Comparison of ENCODE assay signal across 28 mouse cellular contexts in genomic region chr4:76735831-76736230, GRCm38 (mm10).
"Had no signal": no experiment of that assay in that cellular context is flagged by ENCODE, and none has a peak within 500 bp of the region (broad histone marks: within the 10 kb centered on the region; RNA-seq: fewer than 3 reads in every experiment).

No protein-coding gene starts in this region.

- H3K4me2 ChIP-seq: embryonic facial prominence, embryonic 12.5 days; embryonic facial prominence, embryonic 13.5 days; embryonic facial prominence, embryonic 15.5 days; forebrain, embryonic 12.5 days; forebrain, embryonic 13.5 days; forebrain, embryonic 15.5 days had no signal

- H3K27me3 ChIP-seq: embryonic facial prominence, embryonic 12.5 days; embryonic facial prominence, embryonic 13.5 days; embryonic facial prominence, embryonic 15.5 days; forebrain, embryonic 12.5 days; forebrain, embryonic 13.5 days; forebrain, embryonic 15.5 days had no signal

- ATAC-seq: forebrain, embryonic 13.5 days; forebrain, embryonic 14.5 days; forebrain, embryonic 15.5 days; forebrain, embryonic 16.5 days; forebrain, postnatal 0 days had no signal

- H3K4me3 ChIP-seq: embryonic facial prominence, embryonic 10.5 days; embryonic facial prominence, embryonic 12.5 days; embryonic facial prominence, embryonic 13.5 days; embryonic facial prominence, embryonic 15.5 days; erythroblast, embryonic 14.5 days; forebrain, embryonic 10.5 days; forebrain, embryonic 12.5 days; forebrain, embryonic 13.5 days; forebrain, embryonic 15.5 days; gastrocnemius, adult 2 months had no signal

- H3K9ac ChIP-seq: embryonic facial prominence, embryonic 12.5 days; embryonic facial prominence, embryonic 13.5 days; embryonic facial prominence, embryonic 15.5 days; forebrain, embryonic 12.5 days; forebrain, embryonic 13.5 days; forebrain, embryonic 15.5 days; forebrain, postnatal 0 days had no signal

- H3K27ac ChIP-seq: embryonic facial prominence, embryonic 10.5 days; embryonic facial prominence, embryonic 12.5 days; embryonic facial prominence, embryonic 13.5 days; embryonic facial prominence, embryonic 15.5 days; forebrain, embryonic 10.5 days; forebrain, embryonic 12.5 days; forebrain, embryonic 13.5 days; forebrain, embryonic 15.5 days; gastrocnemius, adult 2 months had no signal

- DNase-seq: cerebellum, adult 2 months; cerebellum, adult 8-10 months; cerebellum, adult 9-10 months; cerebellum, adult 9-11 months; cerebellum, postnatal 10 days; cerebellum, postnatal 14 days; cerebellum, postnatal 25 days; cerebellum, postnatal 36 days; embryo, embryonic 11 days; forebrain, postnatal 0 days; gastrocnemius, adult 2 months; gastrocnemius, postnatal 10 days; gastrocnemius, postnatal 14 days; gastrocnemius, postnatal 25 days; gastrocnemius, postnatal 36 days; heart, adult 11 months; heart, adult 18-20 months had no signal

- H3K9me3 ChIP-seq: embryonic facial prominence, embryonic 10.5 days; embryonic facial prominence, embryonic 12.5 days; embryonic facial prominence, embryonic 13.5 days; embryonic facial prominence, embryonic 15.5 days; forebrain, embryonic 10.5 days; forebrain, embryonic 12.5 days; forebrain, embryonic 13.5 days; forebrain, embryonic 15.5 days had no signal

- H3K36me3 ChIP-seq: embryonic facial prominence, embryonic 10.5 days; embryonic facial prominence, embryonic 12.5 days; embryonic facial prominence, embryonic 13.5 days; embryonic facial prominence, embryonic 15.5 days; forebrain, embryonic 10.5 days; forebrain, embryonic 12.5 days; forebrain, embryonic 15.5 days had no signal

- H3K4me1 ChIP-seq: embryonic facial prominence, embryonic 10.5 days; embryonic facial prominence, embryonic 12.5 days; embryonic facial prominence, embryonic 13.5 days; embryonic facial prominence, embryonic 15.5 days; forebrain, embryonic 10.5 days; forebrain, embryonic 12.5 days; forebrain, embryonic 13.5 days; forebrain, embryonic 15.5 days had no signal
